Mouse (Mus musculus): ENCODE results near the gene Scarb1. TPM values are rescaled to one million over a fixed set of nuclear protein-coding genes. Genes with fewer than 3 reads are reported as not detected.
A peak's percentile ranks its signal among the peaks of the same experiment; 100 is the strongest.

Gene Scarb1
- polyA plus RNA-seq, 1 experiment from 2014 or later = 60.6 TPM

- H3K4me2 ChIP-seq (ENCODE audit: low read depth, low read length) = no peak overlapping the region
- H3K27me3 ChIP-seq (ENCODE audit: control insufficient read depth, insufficient read depth, low read length) = no peaks in the 10 kb centered on the region
- WGBS = 67% methylated on average over 13 of the region's 13 CpGs
- no peak overlapping the region for H3K9ac ChIP-seq (ENCODE audit: low read length)
- no peaks in the 10 kb centered on the region for H3K36me3 ChIP-seq (ENCODE audit: control insufficient read depth, insufficient read depth, low read length)
- peaks cover 11% of the 10 kb centered on the region; the same call in 1 of the 2 replicates for H3K4me1 ChIP-seq (ENCODE audit: control insufficient read depth, insufficient read depth, low read length)
- H3K27ac ChIP-seq (ENCODE audit: low read length) = no peak overlapping the region
- no peaks in the 10 kb centered on the region for H3K9me3 ChIP-seq (replicated peaks; ENCODE audit: control insufficient read depth, low read length)
- no peak for ATAC-seq (ENCODE audit: insufficient read depth, low FRiP score)
- no peak overlapping the region for H3K4me3 ChIP-seq (replicated peaks; ENCODE audit: low read length)
Observed at GRCm38 (mm10) chr5:125306824-125307223, 34.1 kb downstream of the Scarb1 start.

GRCm38 (mm10) chr5:125306372-125306771, 34.5 kb downstream of the Scarb1 start:
- ATAC-seq (ENCODE audit: insufficient read depth, low FRiP score) = no peak
- H3K4me3 ChIP-seq (replicated peaks; ENCODE audit: low read length) = no peak overlapping the region
- no peaks in the 10 kb centered on the region for H3K27me3 ChIP-seq (ENCODE audit: control insufficient read depth, insufficient read depth, low read length)
- no peak overlapping the region for H3K4me2 ChIP-seq (ENCODE audit: low read depth, low read length)
- H3K36me3 ChIP-seq (ENCODE audit: control insufficient read depth, insufficient read depth, low read length) = no peaks in the 10 kb centered on the region
- 79% methylated on average over 7 of the region's 7 CpGs for WGBS
- peaks cover 11% of the 10 kb centered on the region; the same call in 1 of the 2 replicates for H3K4me1 ChIP-seq (ENCODE audit: control insufficient read depth, insufficient read depth, low read length)
- no peak overlapping the region for H3K27ac ChIP-seq (ENCODE audit: low read length)
- H3K9me3 ChIP-seq (replicated peaks; ENCODE audit: control insufficient read depth, low read length) = no peaks in the 10 kb centered on the region
- no peak overlapping the region for H3K9ac ChIP-seq (ENCODE audit: low read length)

DNA sequence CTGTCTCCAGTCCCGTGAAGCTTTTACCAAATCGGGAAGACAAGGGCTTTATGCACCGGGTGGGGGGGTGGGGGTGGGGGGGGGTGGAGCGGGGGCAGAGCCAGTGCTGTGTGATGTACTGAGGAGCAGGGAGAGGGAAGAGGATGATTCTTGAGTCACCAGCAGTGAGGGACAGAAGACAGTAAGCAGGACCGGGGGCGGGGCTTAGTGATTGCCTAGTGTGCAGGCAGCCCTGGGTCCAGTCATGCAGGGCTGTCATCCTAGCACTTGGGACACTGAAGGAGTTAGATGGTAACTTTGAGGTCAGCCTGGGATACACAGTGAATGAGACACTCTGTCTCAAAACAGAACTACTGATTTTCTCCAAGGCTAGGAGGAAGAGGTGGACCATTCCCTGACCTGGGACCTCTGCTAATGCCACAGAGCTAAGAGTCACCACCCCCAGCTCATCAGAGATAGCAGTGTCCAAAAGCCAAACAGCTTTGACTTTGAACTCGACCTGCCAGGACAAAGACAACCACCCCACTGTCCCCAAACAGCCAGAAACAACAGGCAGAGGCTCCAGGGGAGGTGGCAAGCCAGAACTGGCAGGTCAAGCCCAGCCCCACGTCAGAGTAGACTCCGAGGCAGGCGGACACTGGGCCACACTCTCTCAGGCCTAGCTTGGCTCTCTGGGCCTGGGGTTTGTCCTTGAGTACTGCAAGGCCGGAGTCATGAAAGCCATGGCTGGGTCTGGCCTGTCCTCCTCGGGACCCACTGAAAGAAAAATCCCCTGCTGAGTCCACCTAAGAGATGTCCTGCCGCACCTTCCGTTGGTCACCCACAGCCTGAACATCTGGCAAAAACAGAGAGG, 35.4 kb downstream of the Scarb1 start:
- ATAC-seq (ENCODE audit: insufficient read depth, low FRiP score) = no peak
- Histone ChIP-seq H3K36me3 (ENCODE audit: control insufficient read depth, insufficient read depth, low read length) (0 out of 2 replicates have a peak, but pooled peaks cover under 1% of the 10 kb centered on the region), H3K27me3 (ENCODE audit: control insufficient read depth, insufficient read depth, low read length) (no peaks in the 10 kb centered on the region), H3K4me3 (replicated peaks; ENCODE audit: low read length) (no peak overlapping the region), H3K27ac (ENCODE audit: low read length) (no peak overlapping the region), H3K4me2 (ENCODE audit: low read depth, low read length) (no peak overlapping the region), H3K9me3 (replicated peaks; ENCODE audit: control insufficient read depth, low read length) (no peaks in the 10 kb centered on the region), H3K4me1 (ENCODE audit: control insufficient read depth, insufficient read depth, low read length) (peaks cover 7% of the 10 kb centered on the region; the same call in 1 of the 2 replicates), H3K9ac (ENCODE audit: low read length) (no peak overlapping the region)
- 60% methylated on average over 14 of the region's 14 CpGs for WGBS

DNA sequence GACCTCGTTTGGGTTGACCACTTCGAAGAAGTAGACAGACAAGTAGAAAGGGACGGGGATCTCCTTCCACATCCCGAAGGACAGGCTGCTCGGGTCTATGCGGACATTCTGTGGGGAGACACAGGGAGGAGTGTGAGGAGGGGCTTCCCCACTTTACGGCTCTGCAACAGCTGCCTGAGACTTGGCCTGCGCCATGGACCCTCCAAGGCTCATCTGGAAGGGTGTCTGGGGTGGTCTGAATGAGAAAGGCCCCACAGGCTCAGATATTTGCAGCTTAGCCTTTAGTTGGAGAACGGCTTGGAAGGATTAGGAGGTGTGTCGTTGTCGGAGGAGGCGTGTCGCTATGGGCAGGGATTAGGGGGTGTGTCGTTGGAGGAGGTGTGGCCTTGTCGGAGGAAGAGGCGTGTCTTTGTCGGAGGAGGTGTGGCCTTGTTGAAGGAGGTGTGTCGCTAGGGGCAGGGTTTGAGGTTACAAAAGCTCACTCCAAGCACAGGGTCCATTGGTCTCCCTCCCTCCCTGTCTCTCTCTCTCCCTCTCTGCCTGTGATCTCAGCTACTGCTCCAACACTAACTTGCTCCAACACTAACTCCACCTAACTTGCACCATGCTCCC, 36.5 kb downstream of the Scarb1 start:
- WGBS = 19% methylated on average over 18 of the region's 18 CpGs
- peak; percentile 71 for ATAC-seq (ENCODE audit: insufficient read depth, low FRiP score)
- Histone ChIP-seq H3K27me3 (ENCODE audit: control insufficient read depth, insufficient read depth, low read length) (no peaks in the 10 kb centered on the region), H3K9me3 (replicated peaks; ENCODE audit: control insufficient read depth, low read length) (no peaks in the 10 kb centered on the region), H3K9ac (ENCODE audit: low read length) (no peak overlapping the region), H3K27ac (ENCODE audit: low read length) (no peak overlapping the region), H3K36me3 (ENCODE audit: control insufficient read depth, insufficient read depth, low read length) (peaks cover 11% of the 10 kb centered on the region), H3K4me2 (ENCODE audit: low read depth, low read length) (peak overlapping the region; percentile 32), H3K4me3 (replicated peaks; ENCODE audit: low read length) (peak overlapping the region; percentile 17; the same call in 1 of the 2 replicates), H3K4me1 (ENCODE audit: control insufficient read depth, insufficient read depth, low read length) (peaks cover 7% of the 10 kb centered on the region; the same call in 1 of the 2 replicates)

DNA sequence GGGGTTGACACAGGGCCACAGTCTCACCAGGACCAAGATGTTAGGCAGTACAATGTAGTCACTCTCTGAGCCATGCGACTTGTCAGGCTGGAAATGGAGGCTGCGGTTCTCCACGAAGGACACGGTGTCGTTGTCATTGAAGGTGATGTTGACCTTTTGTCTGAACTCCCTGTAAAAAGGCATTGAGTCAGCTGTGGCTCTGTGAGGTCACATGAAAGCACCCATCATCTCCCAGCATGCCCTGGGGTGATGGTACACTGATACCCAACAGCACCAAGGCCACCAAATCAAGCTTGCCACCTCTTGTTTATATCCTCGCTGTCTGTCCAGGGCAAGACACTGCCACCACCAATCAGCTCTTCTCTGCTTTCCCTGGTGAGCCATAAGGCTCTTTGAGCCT, 37.8 kb downstream of the Scarb1 start:
- WGBS = 94% methylated on average over 6 of the region's 6 CpGs

GRCm38 (mm10) chr5:125298234-125298633, 42.7 kb downstream of the Scarb1 start:
- no peaks in the 10 kb centered on the region for H3K9me3 ChIP-seq (replicated peaks; ENCODE audit: control insufficient read depth, low read length)
- H3K4me2 ChIP-seq (ENCODE audit: low read depth, low read length) = no peak overlapping the region
- H3K27me3 ChIP-seq (ENCODE audit: control insufficient read depth, insufficient read depth, low read length) = no peaks in the 10 kb centered on the region
- no peak overlapping the region for H3K4me3 ChIP-seq (replicated peaks; ENCODE audit: low read length)
- no peak overlapping the region for H3K27ac ChIP-seq (ENCODE audit: low read length)
- WGBS = 84% methylated on average over 9 of the region's 9 CpGs
- H3K4me1 ChIP-seq (ENCODE audit: control insufficient read depth, insufficient read depth, low read length) = no peaks in the 10 kb centered on the region
- H3K9ac ChIP-seq (ENCODE audit: low read length) = no peak overlapping the region
- peaks cover 31% of the 10 kb centered on the region for H3K36me3 ChIP-seq (ENCODE audit: control insufficient read depth, insufficient read depth, low read length)
- no peak for ATAC-seq (ENCODE audit: insufficient read depth, low FRiP score)

More for the DNA sequence above, 37.8 kb downstream of the Scarb1 start:
- Histone ChIP-seq H3K9ac (ENCODE audit: low read length) (no peak overlapping the region), H3K4me1 (ENCODE audit: control insufficient read depth, insufficient read depth, low read length) (peaks cover 7% of the 10 kb centered on the region; the same call in 1 of the 2 replicates), H3K4me3 (replicated peaks; ENCODE audit: low read length) (no peak overlapping the region), H3K4me2 (ENCODE audit: low read depth, low read length) (no peak overlapping the region), H3K36me3 (ENCODE audit: control insufficient read depth, insufficient read depth, low read length) (peaks cover 11% of the 10 kb centered on the region), H3K27me3 (ENCODE audit: control insufficient read depth, insufficient read depth, low read length) (no peaks in the 10 kb centered on the region), H3K27ac (ENCODE audit: low read length) (no peak overlapping the region), H3K9me3 (replicated peaks; ENCODE audit: control insufficient read depth, low read length) (no peaks in the 10 kb centered on the region)
- no peak for ATAC-seq (ENCODE audit: insufficient read depth, low FRiP score)

DNA sequence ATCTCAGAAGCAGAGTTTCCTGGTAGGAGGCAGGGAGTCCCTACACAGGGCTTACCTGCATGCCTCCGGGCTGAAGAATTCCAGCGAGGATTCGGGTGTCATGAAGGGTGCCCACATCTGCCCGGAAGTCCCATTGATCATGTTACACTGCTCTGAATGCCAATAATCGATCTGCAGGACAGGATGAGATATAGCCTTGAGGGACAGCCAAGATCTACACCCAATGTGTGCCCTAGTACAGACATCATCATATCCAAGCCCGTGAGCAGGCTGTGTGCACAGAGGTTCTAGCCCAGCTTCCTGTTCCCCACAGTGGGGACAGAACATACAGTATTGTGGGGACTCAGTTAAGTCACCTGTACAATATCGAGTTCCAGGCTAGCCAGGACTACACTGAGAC, 43.7 kb downstream of the Scarb1 start:
- Histone ChIP-seq H3K9ac (ENCODE audit: low read length) (no peak overlapping the region), H3K4me1 (ENCODE audit: control insufficient read depth, insufficient read depth, low read length) (no peaks in the 10 kb centered on the region), H3K4me3 (replicated peaks; ENCODE audit: low read length) (no peak overlapping the region), H3K9me3 (replicated peaks; ENCODE audit: control insufficient read depth, low read length) (no peaks in the 10 kb centered on the region), H3K36me3 (ENCODE audit: control insufficient read depth, insufficient read depth, low read length) (peaks cover 31% of the 10 kb centered on the region), H3K4me2 (ENCODE audit: low read depth, low read length) (no peak overlapping the region), H3K27ac (ENCODE audit: low read length) (no peak overlapping the region), H3K27me3 (ENCODE audit: control insufficient read depth, insufficient read depth, low read length) (no peaks in the 10 kb centered on the region)
- 93% methylated on average over 7 of the region's 7 CpGs for WGBS
- no peak for ATAC-seq (ENCODE audit: insufficient read depth, low FRiP score)

GRCm38 (mm10) chr5:125292951-125293350, 47.9 kb downstream of the Scarb1 start:
- ATAC-seq (ENCODE audit: insufficient read depth, low FRiP score) = no peak
- no peak overlapping the region for H3K27ac ChIP-seq (ENCODE audit: low read length)
- no peaks in the 10 kb centered on the region for H3K27me3 ChIP-seq (ENCODE audit: control insufficient read depth, insufficient read depth, low read length)
- H3K9me3 ChIP-seq (replicated peaks; ENCODE audit: control insufficient read depth, low read length) = no peaks in the 10 kb centered on the region
- H3K36me3 ChIP-seq (ENCODE audit: control insufficient read depth, insufficient read depth, low read length) = peaks cover 25% of the 10 kb centered on the region
- 65% methylated on average over 7 of the region's 7 CpGs for WGBS
- no peak overlapping the region for H3K9ac ChIP-seq (ENCODE audit: low read length)
- no peak overlapping the region for H3K4me2 ChIP-seq (ENCODE audit: low read depth, low read length)
- no peaks in the 10 kb centered on the region for H3K4me1 ChIP-seq (ENCODE audit: control insufficient read depth, insufficient read depth, low read length)
- H3K4me3 ChIP-seq (replicated peaks; ENCODE audit: low read length) = no peak overlapping the region

DNA sequence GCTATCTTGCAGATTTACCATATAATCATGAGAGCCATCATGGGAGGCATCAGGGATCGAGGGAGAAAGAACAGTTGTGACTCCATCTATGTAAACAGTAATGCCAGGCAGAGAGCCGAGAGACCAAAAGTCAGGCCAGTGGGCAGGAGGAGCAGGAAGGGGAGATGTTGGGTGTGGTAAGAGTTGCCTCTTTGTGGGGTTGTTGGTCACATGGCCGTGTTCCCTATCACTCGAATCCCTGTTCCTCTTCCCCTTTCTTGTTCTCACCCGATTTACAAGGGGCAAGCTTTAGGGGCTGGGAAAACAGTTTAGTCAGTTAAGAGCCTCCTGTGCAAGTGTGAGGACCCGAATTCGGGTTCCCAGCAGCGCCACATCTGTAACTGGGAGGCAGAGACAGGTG, 49.0 kb downstream of the Scarb1 start:
- WGBS = 82% methylated on average over 8 of the region's 8 CpGs
- H3K4me3 ChIP-seq (replicated peaks; ENCODE audit: low read length) = no peak overlapping the region
- no peak for ATAC-seq (ENCODE audit: insufficient read depth, low FRiP score)
- no peaks in the 10 kb centered on the region for H3K9me3 ChIP-seq (replicated peaks; ENCODE audit: control insufficient read depth, low read length)
- peaks cover 17% of the 10 kb centered on the region for H3K36me3 ChIP-seq (ENCODE audit: control insufficient read depth, insufficient read depth, low read length)
- H3K4me2 ChIP-seq (ENCODE audit: low read depth, low read length) = no peak overlapping the region
- no peak overlapping the region for H3K9ac ChIP-seq (ENCODE audit: low read length)
- H3K4me1 ChIP-seq (ENCODE audit: control insufficient read depth, insufficient read depth, low read length) = no peaks in the 10 kb centered on the region
- H3K27me3 ChIP-seq (ENCODE audit: control insufficient read depth, insufficient read depth, low read length) = no peaks in the 10 kb centered on the region
- no peak overlapping the region for H3K27ac ChIP-seq (ENCODE audit: low read length)
